Mouse (Mus musculus) ES-Bruce4 (cell line): Measurements from ENCODE around the gene Kdelc2. TPM values are rescaled to one million over a fixed set of nuclear protein-coding genes. Genes with fewer than 3 reads are reported as not detected.

Experiments
- H3K27ac ChIP-seq: 2 replicates; pipeline ENCODE4 v1.5.1; 2012; ENCODE audit warnings: low read length, inconsistent platforms; ENCODE audit not compliant: insufficient read depth
- H3K27me3 ChIP-seq: 2 replicates; pipeline ENCODE4 v1.6.1; 2012; ENCODE audit warnings: mild to moderate bottlenecking, low read length, inconsistent platforms; ENCODE audit not compliant: control insufficient read depth, poor library complexity, insufficient read depth, severe bottlenecking
- H3K36me3 ChIP-seq: 2 replicates; pipeline ENCODE4 v1.6.1; 2012; ENCODE audit warnings: inconsistent platforms, mild to moderate bottlenecking, low read length, moderate library complexity; ENCODE audit not compliant: control insufficient read depth, poor library complexity, insufficient read depth, severe bottlenecking
- H3K4me1 ChIP-seq: one replicate; pipeline ENCODE4 v1.8.1; 2011; ENCODE audit warnings: low read length; ENCODE audit not compliant: control insufficient read depth, insufficient read depth
- H3K4me3 ChIP-seq: 2 replicates; pipeline ENCODE4 v1.5.1; 2011; ENCODE audit warnings: low read depth, mild to moderate bottlenecking, low read length
- H3K9ac ChIP-seq: 2 replicates; pipeline ENCODE4 v1.6.1; 2012; ENCODE audit warnings: low read depth, mild to moderate bottlenecking, inconsistent platforms; ENCODE audit not compliant: poor library complexity, severe bottlenecking
- H3K9me3 ChIP-seq: replicated peaks from 2 replicates; pipeline ENCODE4 v1.6.1; 2012; ENCODE audit warnings: mild to moderate bottlenecking, low read length, inconsistent platforms; ENCODE audit not compliant: control insufficient read depth, poor library complexity, insufficient read depth, severe bottlenecking
- CTCF ChIP-seq: IDR thresholded peaks from one replicate; pipeline ENCODE4 v1.8.1; 2011; ENCODE audit warnings: low read depth, low read length
- EP300 ChIP-seq: IDR thresholded peaks from 2 replicates; pipeline ENCODE4 v1.6.1; 2011; ENCODE audit warnings: low read depth, low read length; ENCODE audit not compliant: insufficient read depth
- POLR2A ChIP-seq: IDR thresholded peaks from one replicate; pipeline ENCODE4 v1.8.1; 2011; ENCODE audit warnings: low read length; ENCODE audit not compliant: insufficient read depth
- polyA plus RNA-seq: library from polyadenylated mRNA; stranded (reverse); fragments of >200 nt; gene quantifications from 2 replicates; pipeline ENCODE4 v1.2.4, GENCODE M21; 2011; ENCODE audit warnings: low read depth; ENCODE audit not compliant: missing spikeins, insufficient read depth, insufficient read length

Kdelc2 gene
- polyA plus RNA-seq, 1 experiment = 16.9 TPM

DNA sequence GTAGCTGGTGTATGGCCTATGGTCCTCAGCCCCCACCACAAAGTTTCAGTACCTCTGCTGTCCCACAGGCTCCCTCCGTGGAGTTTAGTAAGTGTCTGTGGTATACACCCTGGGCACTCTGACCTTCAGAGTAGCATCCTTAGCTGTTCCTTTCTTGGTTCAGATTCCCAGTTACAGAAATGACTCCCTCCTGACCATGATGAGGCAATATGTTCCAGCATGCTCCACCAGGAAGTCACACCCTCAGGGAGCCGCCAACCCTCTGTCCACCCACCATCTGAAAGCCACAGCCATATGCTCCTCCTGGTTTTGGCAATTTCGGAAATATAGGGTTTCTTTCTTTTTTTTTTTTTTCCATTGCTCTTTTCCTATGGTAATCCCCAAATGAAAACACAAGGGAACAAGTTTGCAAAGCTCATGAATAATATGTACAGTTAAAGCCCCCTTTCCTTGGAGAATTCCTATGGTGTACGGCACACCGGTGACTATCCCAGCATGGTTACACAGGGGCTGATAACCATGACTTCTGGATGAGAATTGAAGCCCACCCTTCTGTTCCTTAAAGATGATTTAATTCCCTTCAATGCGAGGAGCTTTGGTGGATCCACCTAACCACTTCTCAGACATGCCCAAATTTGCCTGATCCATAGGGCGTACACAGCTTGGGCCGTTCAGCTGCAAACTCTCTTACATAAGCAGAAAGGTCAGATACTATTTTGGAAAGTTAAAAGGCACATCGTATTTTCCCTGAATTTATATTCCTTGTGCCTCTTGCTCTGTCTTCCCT, 39.0 kb upstream of the Kdelc2 start:
- TF ChIP-seq EP300 (no peak), POLR2A (no peak), CTCF (no peak)
- no peak overlapping the region for H3K9ac ChIP-seq

DNA sequence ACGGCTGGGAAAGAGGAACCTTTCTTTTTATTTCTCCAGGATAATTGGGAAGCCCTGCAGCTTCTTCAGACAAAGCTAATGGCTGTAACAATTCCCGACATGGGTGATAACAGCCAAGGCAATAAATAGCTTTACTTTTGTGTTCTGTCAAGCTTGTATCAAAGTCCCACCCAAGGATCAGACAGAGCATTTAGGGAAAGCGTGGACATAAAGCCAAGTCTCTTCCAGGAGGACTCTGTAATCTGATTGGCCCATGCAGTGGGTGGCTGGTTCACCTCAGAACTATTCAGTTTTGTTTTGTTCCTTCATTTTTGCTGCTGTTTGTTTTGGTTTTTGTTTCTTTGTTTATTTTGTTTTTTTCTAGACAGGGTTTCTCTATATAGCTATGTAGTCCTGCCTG, 38.1 kb upstream of the Kdelc2 start:
- Histone ChIP-seq H3K9me3 (no peaks in the 10 kb centered on the region), H3K36me3 (no peaks in the 10 kb centered on the region), H3K27ac (no peak overlapping the region), H3K27me3 (no peaks in the 10 kb centered on the region), H3K9ac (no peak overlapping the region), H3K4me1 (no peaks in the 10 kb centered on the region), H3K4me3 (no peak overlapping the region)
- no peak for TF ChIP-seq POLR2A
- TF ChIP-seq CTCF = no peak
- no peak for TF ChIP-seq EP300

More for the DNA sequence above, 39.0 kb upstream of the Kdelc2 start:
- no peaks in the 10 kb centered on the region for H3K27me3 ChIP-seq
- H3K36me3 ChIP-seq = no peaks in the 10 kb centered on the region
- H3K4me3 ChIP-seq = no peak overlapping the region
- H3K4me1 ChIP-seq = no peaks in the 10 kb centered on the region
- H3K27ac ChIP-seq = no peak overlapping the region
- H3K9me3 ChIP-seq = no peaks in the 10 kb centered on the region

- Histone ChIP-seq H3K36me3 (no peaks in the 10 kb centered on the region), H3K27ac (no peak overlapping the region), H3K9me3 (no peaks in the 10 kb centered on the region), H3K9ac (no peak overlapping the region), H3K27me3 (no peaks in the 10 kb centered on the region), H3K4me1 (no peaks in the 10 kb centered on the region), H3K4me3 (no peak overlapping the region)
- TF ChIP-seq POLR2A (no peak), EP300 (no peak), CTCF (no peak)
Observed at GRCm38 (mm10) chr9:53346402-53346801, 37.4 kb upstream of the Kdelc2 start.

DNA sequence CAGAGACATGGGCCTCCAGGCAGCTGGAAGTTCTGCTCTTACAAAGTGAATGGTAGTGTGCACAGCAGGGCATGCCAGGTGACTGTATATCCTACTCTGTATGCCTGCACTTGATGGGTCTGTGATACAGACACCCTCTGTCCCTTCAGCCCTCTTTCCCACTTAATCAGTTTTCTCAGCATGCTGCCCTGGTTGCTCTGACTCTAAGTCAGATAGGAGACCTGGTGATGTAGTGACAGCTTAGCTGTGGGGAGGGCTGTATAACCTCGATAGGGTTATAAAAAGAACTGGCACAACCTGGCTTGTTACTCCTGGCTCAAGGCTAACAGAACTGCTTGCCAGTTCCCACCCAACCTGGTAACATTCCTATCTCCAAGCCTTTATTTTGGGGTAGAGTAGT, 34.6 kb upstream of the Kdelc2 start:
- TF ChIP-seq CTCF (no peak), EP300 (no peak)
- H3K27ac ChIP-seq = no peak overlapping the region
- no peaks in the 10 kb centered on the region for H3K9me3 ChIP-seq
- no peaks in the 10 kb centered on the region for H3K36me3 ChIP-seq
- no peak overlapping the region for H3K4me3 ChIP-seq
- no peaks in the 10 kb centered on the region for H3K4me1 ChIP-seq
- no peak overlapping the region for H3K9ac ChIP-seq
- H3K27me3 ChIP-seq = no peaks in the 10 kb centered on the region

DNA sequence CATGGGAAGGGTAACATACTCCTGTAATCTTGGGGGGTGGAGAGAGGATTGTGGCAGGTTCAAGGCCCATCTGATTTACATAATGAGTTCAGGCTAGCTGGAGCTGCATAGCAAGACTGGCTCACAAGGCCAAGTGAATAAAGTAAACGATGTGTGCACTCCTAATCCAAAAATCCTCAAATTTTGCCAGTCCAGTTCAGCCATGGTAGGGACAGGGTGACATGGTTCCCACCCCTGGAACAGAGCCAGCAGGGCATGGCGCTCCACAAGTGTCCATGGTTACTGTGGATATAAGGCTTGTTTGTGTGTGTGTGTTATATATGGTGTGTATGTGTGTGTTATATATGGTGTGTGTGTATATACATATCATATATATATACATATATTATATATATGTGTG, 33.5 kb upstream of the Kdelc2 start:
- no peak overlapping the region for H3K27ac ChIP-seq
- no peaks in the 10 kb centered on the region for H3K4me1 ChIP-seq
- TF ChIP-seq POLR2A = no peak
- no peak for TF ChIP-seq EP300
- no peak for TF ChIP-seq CTCF
- no peak overlapping the region for H3K4me3 ChIP-seq
- H3K36me3 ChIP-seq = no peaks in the 10 kb centered on the region
- no peaks in the 10 kb centered on the region for H3K9me3 ChIP-seq
- no peak overlapping the region for H3K9ac ChIP-seq
- H3K27me3 ChIP-seq = no peaks in the 10 kb centered on the region

GRCm38 (mm10) chr9:53351899-53352298, 31.9 kb upstream of the Kdelc2 start:
- H3K9me3 ChIP-seq = no peaks in the 10 kb centered on the region
- no peak overlapping the region for H3K4me3 ChIP-seq
- no peaks in the 10 kb centered on the region for H3K4me1 ChIP-seq
- H3K27me3 ChIP-seq = no peaks in the 10 kb centered on the region
- H3K9ac ChIP-seq = no peak overlapping the region
- H3K27ac ChIP-seq = no peak overlapping the region
- no peak for TF ChIP-seq EP300
- no peak for TF ChIP-seq CTCF
- TF ChIP-seq POLR2A = no peak
- H3K36me3 ChIP-seq = no peaks in the 10 kb centered on the region
